Mouse (Mus musculus): ENCODE measurements at regions not wholly inside any gene's neighbourhood (a gene's known extent, or its start where the extent isn't known, plus 50 kb on each side); places are given as distances from the start of the nearest gene placed in this dataset.

- no peak for DNase-seq (ENCODE audit: low read depth, low spot score)
Observed at GRCm38 (mm10) chr1:176683146-176683545, 130.7 kb downstream of the Cep170 start.

GRCm38 (mm10) chr1:176681971-176682370, 131.9 kb downstream of the Cep170 start:
- peak; percentile 63 for DNase-seq (ENCODE audit: low read depth, low spot score)

GRCm38 (mm10) chr1:176675184-176675583, 138.7 kb downstream of the Cep170 start:
- no peak for DNase-seq (ENCODE audit: low read depth, low spot score)

- peak; percentile 30 for DNase-seq (ENCODE audit: low read depth, low spot score)
Observed at GRCm38 (mm10) chr1:176671081-176671480, 142.8 kb downstream of the Cep170 start.

- no peak for DNase-seq (ENCODE audit: low read depth, low spot score)
Observed at GRCm38 (mm10) chr1:176667552-176668306, 146.1 kb downstream of the Cep170 start.

- DNase-seq (ENCODE audit: low read depth, low spot score) = no peak
Observed at GRCm38 (mm10) chr1:176660286-176660685, 153.6 kb downstream of the Cep170 start.

- peak; percentile 79 for DNase-seq (ENCODE audit: low read depth, low spot score)
Observed at GRCm38 (mm10) chr1:176658639-176659038, 155.2 kb downstream of the Cep170 start.

- no peak for DNase-seq (ENCODE audit: low read depth, low spot score)
Observed at GRCm38 (mm10) chr1:176655487-176656333, 158.2 kb downstream of the Cep170 start.

GRCm38 (mm10) chr1:176644248-176644647, 169.6 kb downstream of the Cep170 start:
- peak; percentile 99 for DNase-seq (ENCODE audit: low read depth, low spot score)

- DNase-seq (ENCODE audit: low read depth, low spot score) = peak; percentile 52
Observed at GRCm38 (mm10) chr1:176623171-176623570, 190.7 kb downstream of the Cep170 start.

- DNase-seq (ENCODE audit: low read depth, low spot score) = no peak
Observed at GRCm38 (mm10) chr1:176622213-176622612, 191.7 kb downstream of the Cep170 start.

- no peak for DNase-seq (ENCODE audit: low read depth, low spot score)
Observed at GRCm38 (mm10) chr1:176621285-176621684, 192.6 kb downstream of the Cep170 start.

GRCm38 (mm10) chr1:176618896-176619295, 195.0 kb downstream of the Cep170 start:
- DNase-seq (ENCODE audit: low read depth, low spot score) = no peak

GRCm38 (mm10) chr1:176615673-176616072, 198.2 kb downstream of the Cep170 start:
- no peak for DNase-seq (ENCODE audit: low read depth, low spot score)

- DNase-seq (ENCODE audit: low read depth, low spot score) = no peak
Observed at GRCm38 (mm10) chr1:176594312-176594711, 219.6 kb downstream of the Cep170 start.

GRCm38 (mm10) chr1:176588144-176588543, 225.7 kb downstream of the Cep170 start:
- DNase-seq (ENCODE audit: low read depth, low spot score) = no peak

- no peak for DNase-seq (ENCODE audit: low read depth, low spot score)
Observed at GRCm38 (mm10) chr1:176573703-176574102, 240.2 kb downstream of the Cep170 start.

- DNase-seq (ENCODE audit: low read depth, low spot score) = no peak
Observed at GRCm38 (mm10) chr1:176558457-176559415, 255.1 kb downstream of the Cep170 start.

- DNase-seq (ENCODE audit: low read depth, low spot score) = no peak
Observed at GRCm38 (mm10) chr1:176534417-176534816, 259.3 kb upstream of the Pld5 start.

GRCm38 (mm10) chr1:176529037-176529436, 253.9 kb upstream of the Pld5 start:
- peak; percentile 25 for DNase-seq (ENCODE audit: low read depth, low spot score)

- no peak for DNase-seq (ENCODE audit: low read depth, low spot score)
Observed at GRCm38 (mm10) chr1:176511467-176511866, 236.4 kb upstream of the Pld5 start.

GRCm38 (mm10) chr1:176505441-176505840, 230.3 kb upstream of the Pld5 start:
- no peak for DNase-seq (ENCODE audit: low read depth, low spot score)

All from ES-CJ7 (cell line).